Mouse (Mus musculus): Measurements from ENCODE around the gene Pdcd1lg2.

- no peak for TF ChIP-seq POLR2A (IDR thresholded peaks at IDR 0.05; ENCODE audit: extremely low read depth, insufficient read depth, low read length)
- TF ChIP-seq CTCF (IDR thresholded peaks at IDR 0.05; ENCODE audit: low read depth, low read length), result no peak
Observed at GRCm38 (mm10) chr19:29430953-29431352, 20.2 kb downstream of the Pdcd1lg2 start.
